Mouse (Mus musculus) heart, embryonic 16.5 days (tissue): ENCODE measurements around the gene Padi2. TPM values are rescaled to one million over a fixed set of nuclear protein-coding genes. Genes with fewer than 3 reads are reported as not detected.

Experiments used
- ATAC-seq: fragments of 200-750 bp; cut with Nextera tagmentation; replicated peaks from 2 replicates; pipeline ENCODE4 v1.8.0; 2017; ENCODE audit warnings: moderate number of reproducible peaks; ENCODE audit not compliant: insufficient read depth, low FRiP score; ENCODE audit errors: extremely low read depth
- H3K27ac ChIP-seq: fragments of 300-500 bp; sonication (generic); 2 replicates; pipeline ENCODE4 v1.5.1; 2014; ENCODE audit warnings: mild to moderate bottlenecking, low read length, control low read depth, moderate library complexity
- H3K27me3 ChIP-seq: fragments of 300-500 bp; sonication (generic); 2 replicates; pipeline ENCODE4 v1.6.1; 2014; ENCODE audit warnings: low read length, mixed read lengths; ENCODE audit not compliant: control insufficient read depth, insufficient read depth
- H3K36me3 ChIP-seq: fragments of 300-500 bp; sonication (generic); 2 replicates; pipeline ENCODE4 v1.6.1; 2014; ENCODE audit not compliant: control insufficient read depth, insufficient read depth
- H3K4me1 ChIP-seq: fragments of 300-500 bp; sonication (generic); 2 replicates; pipeline ENCODE4 v1.6.1; 2014; ENCODE audit warnings: low read length, mixed read lengths; ENCODE audit not compliant: control insufficient read depth, insufficient read depth
- H3K4me2 ChIP-seq: fragments of 300-500 bp; sonication (generic); 2 replicates; pipeline ENCODE4 v1.6.1; 2014; ENCODE audit warnings: low read depth, mild to moderate bottlenecking, control low read depth, low read length
- H3K4me3 ChIP-seq: fragments of 300-500 bp; sonication (generic); 2 replicates; pipeline ENCODE4 v1.5.1; 2014; ENCODE audit warnings: mild to moderate bottlenecking, control low read depth, low read length
- H3K9ac ChIP-seq: fragments of 300-500 bp; sonication (generic); 2 replicates; pipeline ENCODE4 v1.6.1; 2014; ENCODE audit warnings: low read length, control low read depth
- H3K9me3 ChIP-seq: fragments of 300-500 bp; sonication (generic); replicated peaks from 2 replicates; pipeline ENCODE4 v1.6.1; 2016; ENCODE audit warnings: low read length; ENCODE audit not compliant: control insufficient read depth
- WGBS: fragments of 180-500 bp; shearing (Covaris S2); extraction: QIAGEN DNeasy Blood & Tissue Kit; methylation state at CpG from one replicate; pipeline ENCODE4 v1.1.7; 2014; 5-methylcytosine and 5-hydroxymethylcytosine counted together
- polyA plus RNA-seq: library from polyadenylated mRNA; unstranded; fragments of >200 nt; fragmentation: Nextera tagmentation; extraction: Ambion mirVana; gene quantifications from 2 replicates; pipeline ENCODE4 v1.2.1, GENCODE M21; 2015

Gene Padi2
- polyA plus RNA-seq, 1 experiment from 2014 or later: 2.1 TPM

DNA sequence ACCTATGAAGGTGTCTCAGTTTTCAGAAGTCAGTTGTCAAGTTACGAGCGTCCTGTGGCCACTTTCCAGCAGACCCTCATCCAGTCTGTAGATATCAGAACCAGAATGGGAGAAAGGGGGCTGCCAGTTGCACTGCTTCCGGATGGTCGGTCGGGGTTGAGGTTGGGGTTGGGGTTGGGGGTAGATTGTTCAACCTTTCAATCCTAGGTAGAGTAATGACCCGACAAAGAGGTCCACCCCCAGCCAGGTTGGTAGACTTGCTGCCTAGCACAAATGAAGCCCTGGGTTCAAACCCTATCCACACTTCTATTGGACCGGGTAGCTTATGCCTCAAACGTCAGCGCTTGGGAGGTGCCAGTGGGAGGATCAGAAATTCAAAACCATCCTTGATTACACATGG lies 27.5 kb upstream of the Padi2 start:
- no peaks in the 10 kb centered on the region for H3K27me3 ChIP-seq
- H3K36me3 ChIP-seq: no peaks in the 10 kb centered on the region
- H3K4me2 ChIP-seq: no peak overlapping the region
- H3K9me3 ChIP-seq: 0 out of 2 replicates have a peak, but pooled peaks cover 11% of the 10 kb centered on the region
- H3K4me3 ChIP-seq: no peak overlapping the region
- H3K27ac ChIP-seq: no peak overlapping the region
- WGBS: 81% methylated on average over 9 of the region's 9 CpGs
- no peak overlapping the region for H3K9ac ChIP-seq
- no peak for ATAC-seq
- no peaks in the 10 kb centered on the region for H3K4me1 ChIP-seq

DNA sequence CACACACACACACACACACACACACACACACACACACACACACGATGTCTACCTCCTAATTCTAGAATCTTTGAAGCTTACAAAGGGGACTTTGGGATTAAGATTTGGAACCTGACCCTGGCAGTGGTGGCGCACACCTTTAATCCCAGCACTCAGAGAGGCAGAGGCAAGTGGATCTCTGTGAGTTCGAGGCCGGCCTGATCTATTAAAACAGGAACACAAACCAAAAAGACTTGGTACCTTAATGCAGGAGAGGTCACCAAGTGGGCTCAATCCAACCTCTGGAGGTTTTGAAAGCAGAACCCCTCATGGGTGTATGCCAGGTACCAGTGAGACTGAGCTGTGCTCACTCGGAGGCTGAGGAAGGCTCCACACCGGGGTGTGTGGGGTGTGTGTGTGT lies 27.0 kb upstream of the Padi2 start:
- Histone ChIP-seq H3K9ac (no peak overlapping the region), H3K4me1 (no peaks in the 10 kb centered on the region), H3K27me3 (no peaks in the 10 kb centered on the region), H3K9me3 (0 out of 2 replicates have a peak, but pooled peaks cover 8% of the 10 kb centered on the region), H3K27ac (no peak overlapping the region), H3K36me3 (no peaks in the 10 kb centered on the region), H3K4me2 (no peak overlapping the region), H3K4me3 (no peak overlapping the region)
- no peak for ATAC-seq
- 80% methylated on average over 6 of the region's 6 CpGs for WGBS

DNA sequence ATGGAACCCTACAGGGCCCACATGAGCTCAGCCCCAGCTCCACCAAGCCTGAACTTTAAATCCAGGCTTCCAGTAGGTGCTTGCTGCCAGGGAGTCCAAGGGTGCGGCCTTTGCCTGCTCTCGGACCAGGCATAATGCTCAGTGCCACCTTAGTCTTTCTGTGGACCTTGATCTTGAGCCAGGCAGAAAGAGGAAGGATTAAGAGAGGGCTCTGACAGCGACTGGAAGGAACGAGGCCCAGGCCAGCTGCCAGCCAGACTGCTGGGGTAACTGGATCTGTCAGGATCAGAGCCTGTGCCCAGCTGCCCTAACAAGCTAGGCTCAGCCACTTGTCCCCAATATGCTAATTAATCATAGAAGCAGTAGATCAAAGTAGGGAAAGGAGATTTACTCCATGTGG lies 26.4 kb upstream of the Padi2 start:
- 0 out of 2 replicates have a peak, but pooled peaks cover 5% of the 10 kb centered on the region for H3K9me3 ChIP-seq
- ATAC-seq: no peak

DNA sequence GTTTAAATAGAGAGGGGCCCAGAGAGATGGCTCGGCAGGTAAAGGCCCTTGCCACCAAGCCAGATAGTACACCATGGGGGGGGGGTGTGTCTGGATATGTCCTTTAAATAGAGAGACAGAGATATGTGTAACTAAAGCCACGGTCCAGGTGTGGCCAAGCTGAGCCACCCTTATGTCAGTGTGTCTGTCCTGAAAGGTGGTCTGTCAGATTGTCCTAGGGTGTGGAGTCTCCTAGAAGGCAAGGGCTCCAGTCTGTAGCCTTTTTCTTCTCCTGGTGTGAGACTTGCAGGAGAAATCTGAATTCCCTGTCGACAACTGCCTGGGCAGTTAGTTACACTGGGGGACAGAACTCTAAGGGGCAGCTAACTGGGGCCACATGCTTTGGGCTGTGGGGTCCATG lies 25.9 kb upstream of the Padi2 start:
- no peaks in the 10 kb centered on the region for H3K36me3 ChIP-seq
- no peaks in the 10 kb centered on the region for H3K27me3 ChIP-seq
- H3K4me3 ChIP-seq: no peak overlapping the region
- H3K9ac ChIP-seq: no peak overlapping the region
- ATAC-seq: no peak
- WGBS: 75% methylated on average over 3 of the region's 3 CpGs
- 0 out of 2 replicates have a peak, but pooled peaks cover 5% of the 10 kb centered on the region for H3K9me3 ChIP-seq
- no peaks in the 10 kb centered on the region for H3K4me1 ChIP-seq
- H3K4me2 ChIP-seq: no peak overlapping the region
- no peak overlapping the region for H3K27ac ChIP-seq

More for the DNA sequence above, 26.4 kb upstream of the Padi2 start:
- Histone ChIP-seq H3K27me3 (no peaks in the 10 kb centered on the region), H3K36me3 (no peaks in the 10 kb centered on the region), H3K4me2 (no peak overlapping the region), H3K4me1 (no peaks in the 10 kb centered on the region), H3K27ac (no peak overlapping the region), H3K9ac (no peak overlapping the region), H3K4me3 (no peak overlapping the region)
- 63% methylated on average over 4 of the region's 4 CpGs for WGBS

DNA sequence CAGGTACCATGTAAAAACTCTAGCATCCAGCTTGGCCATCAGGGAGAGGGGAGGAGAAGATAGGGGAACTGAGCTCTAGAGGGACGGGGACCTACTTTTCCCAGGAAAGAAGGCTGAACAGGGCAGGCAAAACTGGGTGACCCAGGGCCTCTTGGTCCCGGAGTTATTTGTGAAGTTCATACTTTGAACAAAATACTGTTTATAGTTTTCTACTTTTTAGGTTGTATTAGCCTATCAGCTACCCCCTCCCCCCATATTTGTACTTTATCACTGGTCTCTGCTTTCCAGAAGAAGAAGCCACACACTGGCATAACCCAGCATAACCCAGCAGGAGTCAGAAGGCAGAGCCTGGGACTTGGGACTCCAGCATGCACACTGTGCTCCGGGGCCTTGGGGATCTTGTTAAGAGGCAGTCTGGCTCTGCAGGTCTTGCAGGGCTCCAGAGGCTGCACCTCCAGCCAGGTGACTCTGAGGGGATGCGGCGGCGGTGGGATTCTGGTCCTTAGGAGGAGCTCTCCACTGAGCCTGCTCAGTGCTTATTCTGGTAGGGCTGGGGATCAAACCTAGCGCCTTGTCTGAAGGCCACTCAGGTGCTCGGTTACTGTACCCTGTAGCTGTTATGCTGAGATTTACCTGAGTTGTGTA lies 25.0 kb upstream of the Padi2 start:
- H3K4me3 ChIP-seq: no peak overlapping the region
- 0 out of 2 replicates have a peak, but pooled peaks cover 5% of the 10 kb centered on the region for H3K9me3 ChIP-seq
- H3K27ac ChIP-seq: no peak overlapping the region
- no peak overlapping the region for H3K9ac ChIP-seq
- no peaks in the 10 kb centered on the region for H3K4me1 ChIP-seq
- H3K36me3 ChIP-seq: no peaks in the 10 kb centered on the region
- H3K4me2 ChIP-seq: no peak overlapping the region
- 83% methylated on average over 8 of the region's 8 CpGs for WGBS
- ATAC-seq: no peak
- no peaks in the 10 kb centered on the region for H3K27me3 ChIP-seq

DNA sequence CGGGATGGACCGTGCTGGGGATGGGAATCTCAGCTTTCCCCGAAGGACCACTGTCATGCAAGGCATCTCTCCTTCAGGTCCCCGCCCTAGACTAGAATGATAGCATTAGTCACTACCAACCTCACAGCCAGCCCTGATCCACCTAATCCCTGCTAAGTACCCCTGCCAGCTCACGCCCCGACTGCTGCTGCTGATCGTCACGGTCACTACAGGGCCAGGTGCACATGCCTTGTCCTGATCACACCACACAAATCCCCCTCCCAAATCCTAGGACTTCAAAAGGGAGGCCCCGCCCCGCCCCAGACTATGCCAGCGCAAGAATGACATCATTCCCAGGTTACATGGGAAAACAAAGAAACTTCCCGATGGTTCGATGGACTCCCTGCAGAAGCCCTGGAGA lies 24.4 kb upstream of the Padi2 start:
- Histone ChIP-seq H3K4me2 (no peak overlapping the region), H3K9ac (no peak overlapping the region), H3K36me3 (no peaks in the 10 kb centered on the region), H3K4me1 (no peaks in the 10 kb centered on the region), H3K27ac (no peak overlapping the region), H3K4me3 (no peak overlapping the region), H3K27me3 (no peaks in the 10 kb centered on the region), H3K9me3 (0 out of 2 replicates have a peak, but pooled peaks cover 5% of the 10 kb centered on the region)
- WGBS: 85% methylated on average over 13 of the region's 13 CpGs
- ATAC-seq: no peak

DNA sequence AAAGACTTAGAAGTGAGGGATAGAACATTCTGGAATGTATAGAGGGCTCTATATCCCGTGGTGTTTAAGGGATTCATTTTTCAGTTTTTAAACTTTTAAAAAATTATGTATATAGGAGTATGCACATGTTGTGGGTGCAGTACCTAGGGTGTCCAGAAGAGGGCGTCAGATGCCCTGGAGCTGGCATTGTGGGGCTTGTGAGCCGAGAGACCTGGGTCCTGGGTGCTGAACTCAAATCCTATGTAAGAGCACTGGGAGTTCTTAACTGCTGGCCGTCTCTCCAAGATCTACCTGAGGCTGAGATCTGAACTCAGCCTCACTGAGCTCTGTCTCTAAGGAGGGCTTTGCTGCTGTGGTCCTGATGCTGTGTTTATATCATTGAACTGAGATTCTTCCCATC lies 23.8 kb upstream of the Padi2 start:
- ATAC-seq: no peak
- WGBS: 60% methylated on average over 4 of the region's 4 CpGs
- no peaks in the 10 kb centered on the region for H3K36me3 ChIP-seq
- no peak overlapping the region for H3K4me3 ChIP-seq
- H3K9ac ChIP-seq: no peak overlapping the region
- H3K4me1 ChIP-seq: no peaks in the 10 kb centered on the region
- 0 out of 2 replicates have a peak, but pooled peaks cover 5% of the 10 kb centered on the region for H3K9me3 ChIP-seq
- no peak overlapping the region for H3K27ac ChIP-seq
- no peak overlapping the region for H3K4me2 ChIP-seq
- H3K27me3 ChIP-seq: no peaks in the 10 kb centered on the region

DNA sequence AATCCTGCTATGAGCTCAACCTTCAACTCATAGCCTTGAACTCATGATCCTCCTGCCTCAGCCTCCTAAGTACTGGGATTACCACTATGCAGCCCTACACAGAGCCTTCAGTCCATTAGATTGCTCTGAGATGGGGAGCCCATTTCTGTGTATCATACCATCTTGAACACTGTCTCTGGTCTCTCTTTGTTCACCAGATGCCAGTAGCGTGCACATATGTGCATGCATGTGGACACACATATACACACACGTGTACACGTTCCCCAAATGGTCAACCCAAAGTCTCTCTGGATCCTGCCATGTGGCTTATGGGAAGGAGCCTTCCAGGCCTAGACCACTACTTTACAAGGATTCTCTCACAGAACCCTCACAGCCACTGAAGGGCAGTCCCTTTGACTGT lies 23.2 kb upstream of the Padi2 start:
- ATAC-seq: no peak
- Histone ChIP-seq H3K4me3 (no peak overlapping the region), H3K4me2 (no peak overlapping the region), H3K27me3 (no peaks in the 10 kb centered on the region), H3K9ac (no peak overlapping the region), H3K27ac (no peak overlapping the region), H3K36me3 (no peaks in the 10 kb centered on the region), H3K4me1 (no peaks in the 10 kb centered on the region), H3K9me3 (0 out of 2 replicates have a peak, but pooled peaks cover 5% of the 10 kb centered on the region)
- WGBS: 97% methylated on average over 3 of the region's 3 CpGs

DNA sequence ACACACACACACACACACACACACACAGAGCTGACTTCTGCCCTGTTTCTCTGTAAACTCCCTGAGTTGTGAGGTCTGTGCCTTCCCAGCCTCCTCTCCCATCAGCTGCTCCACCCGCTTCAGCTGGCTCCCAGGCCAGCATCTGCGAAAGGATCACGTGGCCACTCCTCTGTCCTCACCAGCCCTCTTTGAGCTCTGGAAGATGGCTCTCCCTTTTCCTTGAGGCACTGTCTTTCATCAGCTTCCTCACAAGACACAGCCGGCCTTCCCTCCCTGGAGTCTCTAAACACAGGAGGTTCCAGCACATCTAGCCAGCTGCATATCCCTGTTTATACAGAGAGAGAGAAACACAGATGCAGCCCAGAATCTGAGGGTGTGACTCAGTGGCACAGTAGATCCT lies 22.3 kb upstream of the Padi2 start:
- H3K27ac ChIP-seq: no peak overlapping the region
- H3K9ac ChIP-seq: no peak overlapping the region
- no peaks in the 10 kb centered on the region for H3K36me3 ChIP-seq
- WGBS: 41% methylated on average over 4 of the region's 4 CpGs
- H3K4me1 ChIP-seq: no peaks in the 10 kb centered on the region
- no peak for ATAC-seq
- H3K4me3 ChIP-seq: no peak overlapping the region
- H3K27me3 ChIP-seq: no peaks in the 10 kb centered on the region
- H3K4me2 ChIP-seq: no peak overlapping the region
- 0 out of 2 replicates have a peak, but pooled peaks cover 5% of the 10 kb centered on the region for H3K9me3 ChIP-seq
